Mouse (Mus musculus) neutrophil, adult 5-6 weeks (primary cell): ENCODE measurements around the gene Smok3a. TPM values are rescaled to one million over a fixed set of nuclear protein-coding genes. Genes with fewer than 3 reads are reported as not detected.
"Not testable (repeated sequence)": the region's sequence is repeated elsewhere in the genome, so short reads cannot be mapped to it uniquely, and the experiment has no call there.

ENCODE experiments used
- ATAC-seq: fragments of 151-379, 151-347 bp; 2 replicates; pipeline ENCODE4 v1.8.0; 2017; ENCODE audit warnings: mild to moderate bottlenecking, moderate TSS enrichment; ENCODE audit not compliant: insufficient number of reproducible peaks, poor library complexity, low FRiP score, severe bottlenecking; ENCODE audit errors: extremely low read depth
- total RNA-seq: library from RNA; stranded (forward); fragments of 200-1000 nt; gene quantifications from 2 replicates; pipeline ENCODE4 v1.2.3, GENCODE M21; 2017

The Smok3a gene
- not detected in 2 replicates for total RNA-seq

DNA sequence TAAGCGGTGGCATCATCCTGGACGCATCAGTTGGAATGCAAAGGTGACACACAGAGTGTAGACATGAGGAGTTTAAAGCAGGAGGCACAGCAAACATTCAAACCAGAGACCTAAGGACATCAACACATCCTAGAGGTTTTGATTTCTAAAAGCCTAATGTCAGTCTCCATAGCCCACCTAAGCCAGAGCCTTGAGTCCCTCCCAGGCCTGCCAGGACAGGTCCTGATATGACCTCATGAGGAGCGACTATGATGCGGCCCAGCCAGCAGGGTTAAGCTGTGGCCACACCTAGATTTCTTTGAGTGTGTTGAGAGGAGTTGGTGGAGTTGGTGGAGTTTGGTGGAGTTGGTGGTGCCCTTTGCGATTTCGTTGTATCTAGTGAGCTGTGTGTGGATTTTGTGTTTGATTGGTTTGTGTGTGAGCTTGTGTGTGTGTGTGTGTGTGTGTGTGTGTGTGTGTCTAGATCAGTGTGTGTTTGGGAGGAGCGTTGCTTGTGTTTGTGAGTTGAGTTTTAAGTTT, at the start of gene Smok3a, which contains the start of gene Smok3b:
Gene Smok3a, plus strand, starts transcription at position 301 of the 519 bp plus-strand sequence.
Gene Smok3b, plus strand, starts transcription at position 469 of the 519 bp plus-strand sequence.
- ATAC-seq: not testable (repeated sequence)

DNA sequence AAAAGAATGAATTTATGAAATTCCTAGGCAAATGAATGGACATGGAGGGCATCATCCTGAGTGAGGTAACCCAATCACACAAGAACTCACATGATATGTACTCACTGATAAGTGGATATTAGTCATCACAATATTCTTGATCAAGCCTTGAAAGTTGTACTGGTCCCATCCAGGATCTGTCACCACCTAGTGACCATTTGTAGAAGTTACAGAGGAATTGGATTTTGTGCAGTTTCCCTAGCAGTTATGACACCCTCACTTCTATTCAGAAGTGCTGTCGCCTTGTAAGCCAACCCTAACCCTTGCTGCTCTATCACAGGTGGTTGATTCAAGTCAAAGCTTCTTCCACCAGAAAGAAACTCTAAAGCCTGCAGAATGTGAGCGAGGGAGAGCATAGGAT, 47.9 kb upstream of the Smok3a start:
- ATAC-seq: no peak

DNA sequence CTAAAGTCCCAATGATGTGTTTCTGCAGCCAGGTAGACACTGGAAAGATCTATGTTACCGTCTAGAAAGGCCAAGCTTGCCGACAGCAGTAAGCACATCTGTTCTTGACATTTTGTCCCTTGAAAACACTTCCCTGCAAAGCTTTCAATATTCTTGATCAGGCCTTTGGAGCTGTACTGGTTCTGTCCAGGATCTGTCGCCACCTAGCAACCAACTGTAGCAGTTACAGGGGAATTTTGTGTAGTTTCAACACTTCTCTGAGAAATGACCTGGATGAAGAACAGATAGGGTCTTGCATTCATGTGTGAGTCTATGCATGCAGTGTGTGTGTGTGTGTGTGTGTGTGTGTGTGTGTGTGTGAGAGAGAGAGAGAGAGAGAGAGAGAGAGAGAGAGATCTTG, 47.3 kb upstream of the Smok3a start:
- ATAC-seq: no peak

GRCm38 (mm10) chr5:137974724-137975123, 46.3 kb upstream of the Smok3a start:
- no peak for ATAC-seq

GRCm38 (mm10) chr5:137975434-137975833, 45.6 kb upstream of the Smok3a start:
- ATAC-seq: no peak

DNA sequence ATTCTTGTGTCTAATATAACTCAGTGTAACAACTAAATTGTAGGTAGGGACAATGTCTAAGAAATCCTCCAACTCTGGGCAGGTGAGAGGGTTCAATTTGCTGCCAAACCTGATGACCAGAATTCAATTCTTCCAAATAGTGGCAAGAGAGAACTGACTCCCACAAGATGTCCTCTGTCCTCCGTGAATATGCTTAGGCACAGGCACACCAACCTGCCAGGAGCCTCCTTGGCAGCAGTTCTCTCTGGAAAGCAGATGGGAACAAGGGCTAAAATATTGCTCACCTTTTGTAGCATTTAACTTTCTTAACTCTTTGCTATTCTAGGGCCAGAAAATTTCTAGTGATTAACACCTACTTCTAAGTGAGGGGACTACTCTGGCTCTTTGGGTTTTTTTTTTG, 43.8 kb upstream of the Smok3a start:
- no peak for ATAC-seq

DNA sequence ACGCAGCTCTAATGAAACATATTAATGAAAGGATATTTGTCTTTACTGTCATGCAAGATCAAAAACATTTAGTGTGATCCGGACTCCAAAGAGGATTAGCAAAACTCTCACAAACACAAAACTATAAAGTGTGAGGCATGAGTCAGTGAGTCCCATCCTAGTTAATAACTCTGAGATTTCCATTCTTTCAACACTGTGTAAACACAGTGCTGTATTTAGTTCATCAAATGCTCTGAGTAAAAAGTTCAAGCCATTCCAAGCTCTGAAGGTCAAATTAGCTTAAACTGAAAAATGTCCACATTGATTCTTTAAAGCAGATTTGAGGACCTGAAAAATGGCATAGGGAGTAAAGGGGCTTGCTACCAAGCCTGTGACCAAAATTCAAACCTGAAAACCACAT, 42.0 kb upstream of the Smok3a start:
- no peak for ATAC-seq

- ATAC-seq: no peak
Observed at GRCm38 (mm10) chr5:137981300-137981699, 39.8 kb upstream of the Smok3a start, which contains the start of gene Azgp1. Gene Azgp1, plus strand, starts transcription at chr5:137981520.

- no peak for ATAC-seq
Observed at GRCm38 (mm10) chr5:137986351-137986750, 34.7 kb upstream of the Smok3a start.

GRCm38 (mm10) chr5:138009437-138009836, 11.6 kb upstream of the Smok3a start:
- no peak for ATAC-seq

- ATAC-seq: no peak
Observed at GRCm38 (mm10) chr5:138012382-138012781, 8.7 kb upstream of the Smok3a start.

GRCm38 (mm10) chr5:138016530-138016929, 4.5 kb upstream of the Smok3a start:
- ATAC-seq: no peak

DNA sequence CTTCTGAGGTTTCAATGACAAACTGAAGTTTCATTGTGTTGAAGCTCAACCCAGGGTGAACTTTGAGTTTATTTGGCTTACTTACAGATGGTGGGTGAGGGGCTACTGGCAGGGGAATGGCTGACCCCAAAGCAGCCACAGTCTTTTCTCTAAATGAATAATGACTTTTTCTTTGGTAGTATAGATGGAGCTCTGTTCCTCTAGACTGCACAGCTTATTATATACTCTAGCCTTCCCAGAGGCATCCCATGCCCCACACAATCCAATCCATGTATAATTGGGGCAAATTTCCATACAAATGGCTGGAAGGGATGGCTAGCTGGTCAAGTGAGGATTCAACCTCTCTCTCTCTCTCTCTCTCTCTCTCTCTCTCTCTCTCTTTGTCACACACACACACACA, 4.1 kb upstream of the Smok3a start:
- no peak for ATAC-seq

- ATAC-seq: not testable (repeated sequence)
Observed at GRCm38 (mm10) chr5:138019577-138019976, 1.5 kb upstream of the Smok3a start.

DNA sequence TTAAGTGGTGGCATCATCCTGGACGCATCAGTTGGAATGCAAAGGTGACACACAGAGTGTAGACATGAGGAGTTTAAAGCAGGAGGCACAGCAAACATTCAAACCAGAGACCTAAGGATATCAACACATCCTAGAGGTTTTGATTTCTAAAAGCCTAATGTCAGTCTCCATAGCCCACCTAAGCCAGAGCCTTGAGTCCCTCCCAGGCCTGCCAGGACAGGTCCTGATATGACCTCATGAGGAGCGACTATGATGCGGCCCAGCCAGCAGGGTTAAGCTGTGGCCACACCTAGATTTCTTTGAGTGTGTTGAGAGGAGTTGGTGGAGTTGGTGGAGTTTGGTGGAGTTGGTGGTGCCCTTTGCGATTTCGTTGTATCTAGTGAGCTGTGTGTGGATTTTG, 31.8 kb downstream of the Smok3a start, which contains the start of gene Smok3c:
Gene Smok3c, plus strand, starts transcription at position 301 of the 400 bp plus-strand sequence.
- not testable (repeated sequence) for ATAC-seq

DNA sequence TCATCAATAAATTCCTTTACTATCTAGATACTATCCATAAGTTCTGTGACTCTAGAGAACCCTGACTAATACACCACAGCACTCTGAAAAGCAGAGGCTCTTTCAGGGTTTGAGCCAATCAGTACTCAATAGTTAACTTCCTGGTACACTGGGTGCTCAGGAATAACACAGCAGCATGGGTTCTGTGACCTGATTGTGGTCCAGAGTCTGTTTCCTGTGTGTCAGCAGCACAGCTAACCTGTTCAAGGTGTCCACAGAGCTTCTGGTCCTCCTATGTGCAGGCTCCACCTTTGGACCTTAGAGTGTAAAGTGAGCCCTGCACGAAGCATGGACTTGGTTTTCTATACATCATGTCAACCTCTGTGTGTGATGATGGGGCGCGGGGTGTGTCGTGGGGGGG, 52.7 kb downstream of the Smok3a start:
- ATAC-seq: no peak

DNA sequence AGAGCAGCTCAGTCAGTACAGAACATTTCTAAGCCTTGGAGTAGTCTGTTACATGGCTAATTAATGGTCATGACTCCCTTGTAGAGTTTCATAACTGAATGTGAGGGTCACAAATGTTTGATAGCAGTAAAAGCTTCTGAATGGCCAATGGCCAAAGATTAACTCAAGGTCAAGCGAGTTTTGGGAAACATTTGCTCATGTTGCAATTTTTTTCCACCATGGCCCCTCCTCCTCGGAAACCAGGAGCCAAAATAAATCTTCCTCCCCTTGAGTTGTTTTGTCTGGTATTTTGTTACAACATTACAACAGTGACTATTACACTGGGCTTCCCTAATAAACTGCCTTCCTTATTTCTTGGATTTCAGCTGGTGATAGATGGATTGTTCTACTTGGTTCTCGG, 54.6 kb downstream of the Smok3a start:
- ATAC-seq: no peak

- no peak for ATAC-seq
Observed at GRCm38 (mm10) chr5:138076148-138076547, 55.1 kb downstream of the Smok3a start.

DNA sequence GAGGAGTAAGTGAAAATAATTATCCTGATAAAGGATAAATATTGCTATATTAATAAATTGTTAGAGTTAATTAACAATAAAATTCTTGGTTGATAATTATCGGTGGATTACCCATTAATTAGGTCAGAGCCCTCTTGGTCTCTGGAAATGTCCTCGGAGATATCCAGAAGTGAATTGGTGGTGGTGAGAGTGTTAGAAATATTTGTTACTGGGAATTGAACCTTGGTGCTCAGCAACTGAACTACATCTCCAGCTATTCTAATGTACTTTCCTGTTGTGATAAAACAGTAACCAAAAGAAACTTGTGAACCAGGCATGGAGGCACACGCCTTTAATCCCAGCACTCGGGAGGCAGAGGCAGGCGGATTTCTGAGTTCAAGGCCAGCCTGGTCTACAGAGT, 59.4 kb downstream of the Smok3a start:
- no peak for ATAC-seq

DNA sequence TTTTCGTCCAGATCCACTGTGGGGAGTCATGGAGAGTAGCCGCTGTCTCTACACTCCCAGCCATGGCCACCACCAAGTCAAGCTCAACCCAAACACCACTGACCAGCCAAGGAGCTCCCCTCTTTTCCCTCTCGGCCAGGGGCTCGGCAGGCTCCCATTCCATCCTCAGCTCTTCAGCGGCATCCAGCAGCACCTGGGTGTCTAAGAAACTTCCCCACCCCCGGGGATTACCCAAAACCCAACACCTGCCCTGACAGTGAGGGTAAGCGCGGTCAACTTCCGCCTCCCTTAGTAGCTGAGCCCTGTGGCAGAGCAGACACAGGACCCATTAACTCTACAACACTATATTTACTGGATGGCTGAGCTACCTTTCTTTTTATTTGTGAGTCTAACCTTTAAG, 60.4 kb downstream of the Smok3a start:
- ATAC-seq: no peak

- no peak for ATAC-seq
Observed at GRCm38 (mm10) chr5:138083318-138083900, 62.3 kb downstream of the Smok3a start.
